Mouse (Mus musculus) forebrain, embryonic 11.5 days (tissue): Measurements from ENCODE around the gene Apob. TPM values are rescaled to one million over a fixed set of nuclear protein-coding genes. Genes with fewer than 3 reads are reported as not detected.
"Not testable (repeated sequence)": the region's sequence is repeated elsewhere in the genome, so short reads cannot be mapped to it uniquely, and the experiment has no call there.

Experiments
- ATAC-seq: fragments of 200-750 bp; cut with Nextera tagmentation; replicated peaks from 2 replicates; pipeline ENCODE4 v1.8.0; 2017; ENCODE audit warnings: moderate TSS enrichment; ENCODE audit not compliant: low FRiP score
- DNase-seq: peaks from one replicate; pipeline ENCODE4 v3.0.0-alpha.2; 2017; ENCODE audit warnings: low spot score
- H3K27ac ChIP-seq: fragments of 300-500 bp; sonication (generic); 2 replicates; pipeline ENCODE4 v1.5.1; 2014; ENCODE audit warnings: low read depth, low read length
- H3K27me3 ChIP-seq: fragments of 300-500 bp; sonication (generic); 2 replicates; pipeline ENCODE4 v1.6.1; 2014; ENCODE audit warnings: mild to moderate bottlenecking, low read length, mixed read lengths; ENCODE audit not compliant: control insufficient read depth, insufficient read depth
- H3K36me3 ChIP-seq: fragments of 300-500 bp; sonication (generic); 2 replicates; pipeline ENCODE4 v1.6.1; 2014; ENCODE audit warnings: mild to moderate bottlenecking, low read length, moderate library complexity, mixed read lengths; ENCODE audit not compliant: control insufficient read depth, insufficient read depth
- H3K4me1 ChIP-seq: fragments of 300-500 bp; sonication (generic); replicated peaks from 2 replicates; pipeline ENCODE4 v1.6.1; 2014; ENCODE audit warnings: low read length, mixed read lengths; ENCODE audit not compliant: control insufficient read depth, insufficient read depth
- H3K4me2 ChIP-seq: fragments of 300-500 bp; sonication (generic); 2 replicates; pipeline ENCODE4 v1.6.1; 2014; ENCODE audit warnings: low read depth, mild to moderate bottlenecking, low read length, moderate library complexity, mixed read lengths; ENCODE audit not compliant: severe bottlenecking
- H3K4me3 ChIP-seq: fragments of 300-500 bp; sonication (generic); 2 replicates; pipeline ENCODE4 v1.5.1; 2014; ENCODE audit warnings: low read depth, low read length
- H3K9ac ChIP-seq: fragments of 300-500 bp; sonication (generic); 2 replicates; pipeline ENCODE4 v1.6.1; 2014; ENCODE audit warnings: low read length
- H3K9me3 ChIP-seq: fragments of 300-500 bp; sonication (generic); 2 replicates; pipeline ENCODE4 v1.6.1; 2016; ENCODE audit warnings: low read length, mixed read lengths; ENCODE audit not compliant: control insufficient read depth
- WGBS: fragments of 180-500 bp; shearing (Covaris S2); extraction: QIAGEN DNeasy Blood & Tissue Kit; methylation state at CpG from one replicate; pipeline ENCODE4 v1.1.7; 2014; 5-methylcytosine and 5-hydroxymethylcytosine counted together
- polyA plus RNA-seq: library from polyadenylated mRNA; unstranded; fragments of >200 nt; fragmentation: Nextera tagmentation; extraction: Ambion mirVana; gene quantifications from 2 replicates; pipeline ENCODE4 v1.2.1, GENCODE M21; 2014

The Apob gene
- polyA plus RNA-seq, 1 experiment from 2014 or later = not detected

- WGBS = 68% methylated on average over 2 of the region's 2 CpGs
- no peak for ATAC-seq
These were observed 52.6 kb downstream of the Apob start for GRCm38 (mm10) chr12:8030057-8030456.

GRCm38 (mm10) chr12:8031169-8031568 lies 53.7 kb downstream of the Apob start:
- 95% methylated on average over 1 of the region's 1 CpGs for WGBS
- not testable (repeated sequence) for H3K4me2 ChIP-seq, H3K4me3 ChIP-seq, ATAC-seq, H3K27ac ChIP-seq, H3K9me3 ChIP-seq, H3K27me3 ChIP-seq, DNase-seq, H3K9ac ChIP-seq, H3K36me3 ChIP-seq, H3K4me1 ChIP-seq

More at GRCm38 (mm10) chr12:8030057-8030456, 52.6 kb downstream of the Apob start:
- Histone ChIP-seq H3K9ac (no peak overlapping the region), H3K27me3 (peaks cover 5% of the 10 kb centered on the region), H3K36me3 (no peaks in the 10 kb centered on the region), H3K27ac (no peak overlapping the region), H3K9me3 (no peaks in the 10 kb centered on the region), H3K4me1 (0 out of 2 replicates have a peak, but pooled peaks cover 2% of the 10 kb centered on the region), H3K4me3 (no peak overlapping the region), H3K4me2 (no peak overlapping the region)
- no peak for DNase-seq

GRCm38 (mm10) chr12:8031595-8032358 lies 54.3 kb downstream of the Apob start:
- ATAC-seq (peak; percentile 72), DNase-seq (peak; percentile 57)
- H3K27ac ChIP-seq = no peak overlapping the region
- H3K9me3 ChIP-seq = no peaks in the 10 kb centered on the region
- no peak overlapping the region for H3K9ac ChIP-seq
- H3K4me3 ChIP-seq = no peak overlapping the region
- H3K27me3 ChIP-seq = peaks cover 5% of the 10 kb centered on the region
- 15% methylated on average over 14 of the region's 14 CpGs for WGBS
- 0 out of 2 replicates have a peak, but pooled peaks cover 2% of the 10 kb centered on the region for H3K4me1 ChIP-seq
- H3K4me2 ChIP-seq = no peak overlapping the region
- H3K36me3 ChIP-seq = no peaks in the 10 kb centered on the region

- DNase-seq = no peak
- no peak overlapping the region for H3K9ac ChIP-seq
- 28% methylated on average over 4 of the region's 4 CpGs for WGBS
- ATAC-seq = peak; percentile 70
- H3K27ac ChIP-seq = no peak overlapping the region
- H3K4me2 ChIP-seq = no peak overlapping the region
- no peaks in the 10 kb centered on the region for H3K9me3 ChIP-seq
- H3K4me3 ChIP-seq = no peak overlapping the region
- H3K27me3 ChIP-seq = peaks cover 4% of the 10 kb centered on the region
- H3K36me3 ChIP-seq = no peaks in the 10 kb centered on the region
- 0 out of 2 replicates have a peak, but pooled peaks cover 2% of the 10 kb centered on the region for H3K4me1 ChIP-seq
These were observed 54.9 kb downstream of the Apob start for GRCm38 (mm10) chr12:8032359-8032755.

- Histone ChIP-seq H3K9ac (no peak overlapping the region), H3K9me3 (no peaks in the 10 kb centered on the region), H3K27me3 (peaks cover 2% of the 10 kb centered on the region), H3K4me2 (no peak overlapping the region), H3K4me1 (no peaks in the 10 kb centered on the region), H3K36me3 (no peaks in the 10 kb centered on the region), H3K27ac (no peak overlapping the region), H3K4me3 (no peak overlapping the region)
- DNase-seq (no peak), ATAC-seq (no peak)
- 81% methylated on average over 3 of the region's 3 CpGs for WGBS
These were observed 60.8 kb downstream of the Apob start for GRCm38 (mm10) chr12:8038081-8038730.

GRCm38 (mm10) chr12:8042626-8043394 lies 65.4 kb downstream of the Apob start:
- DNase-seq = no peak
- H3K4me1 ChIP-seq = no peaks in the 10 kb centered on the region
- no peak overlapping the region for H3K4me3 ChIP-seq
- WGBS = 81% methylated on average over 7 of the region's 7 CpGs
- ATAC-seq = no peak
- H3K9me3 ChIP-seq = no peaks in the 10 kb centered on the region
- H3K4me2 ChIP-seq = no peak overlapping the region
- no peak overlapping the region for H3K9ac ChIP-seq
- no peak overlapping the region for H3K27ac ChIP-seq
- H3K36me3 ChIP-seq = no peaks in the 10 kb centered on the region
- no peaks in the 10 kb centered on the region for H3K27me3 ChIP-seq

GRCm38 (mm10) chr12:8047046-8047445 lies 69.6 kb downstream of the Apob start:
- Histone ChIP-seq H3K4me3 (no peak overlapping the region), H3K4me2 (no peak overlapping the region), H3K27ac (no peak overlapping the region), H3K9me3 (no peaks in the 10 kb centered on the region), H3K4me1 (no peaks in the 10 kb centered on the region), H3K9ac (no peak overlapping the region), H3K27me3 (no peaks in the 10 kb centered on the region), H3K36me3 (no peaks in the 10 kb centered on the region)
- no peak for ATAC-seq
- no peak for DNase-seq
- 97% methylated on average over 2 of the region's 2 CpGs for WGBS

- no peaks in the 10 kb centered on the region for H3K27me3 ChIP-seq
- H3K4me1 ChIP-seq = no peaks in the 10 kb centered on the region
- H3K9me3 ChIP-seq = no peaks in the 10 kb centered on the region
- H3K4me3 ChIP-seq = no peak overlapping the region
- ATAC-seq = no peak
- 68% methylated on average over 1 of the region's 1 CpGs for WGBS
- no peak overlapping the region for H3K27ac ChIP-seq
- H3K4me2 ChIP-seq = no peak overlapping the region
- no peaks in the 10 kb centered on the region for H3K36me3 ChIP-seq
- no peak for DNase-seq
- H3K9ac ChIP-seq = no peak overlapping the region
These were observed 70.4 kb downstream of the Apob start for GRCm38 (mm10) chr12:8047789-8048309.
